Mouse (Mus musculus): ENCODE data around the gene Plxnb2.
A peak's percentile ranks its signal among the peaks of the same experiment; 100 is the strongest.

The Plxnb2 gene

DNA sequence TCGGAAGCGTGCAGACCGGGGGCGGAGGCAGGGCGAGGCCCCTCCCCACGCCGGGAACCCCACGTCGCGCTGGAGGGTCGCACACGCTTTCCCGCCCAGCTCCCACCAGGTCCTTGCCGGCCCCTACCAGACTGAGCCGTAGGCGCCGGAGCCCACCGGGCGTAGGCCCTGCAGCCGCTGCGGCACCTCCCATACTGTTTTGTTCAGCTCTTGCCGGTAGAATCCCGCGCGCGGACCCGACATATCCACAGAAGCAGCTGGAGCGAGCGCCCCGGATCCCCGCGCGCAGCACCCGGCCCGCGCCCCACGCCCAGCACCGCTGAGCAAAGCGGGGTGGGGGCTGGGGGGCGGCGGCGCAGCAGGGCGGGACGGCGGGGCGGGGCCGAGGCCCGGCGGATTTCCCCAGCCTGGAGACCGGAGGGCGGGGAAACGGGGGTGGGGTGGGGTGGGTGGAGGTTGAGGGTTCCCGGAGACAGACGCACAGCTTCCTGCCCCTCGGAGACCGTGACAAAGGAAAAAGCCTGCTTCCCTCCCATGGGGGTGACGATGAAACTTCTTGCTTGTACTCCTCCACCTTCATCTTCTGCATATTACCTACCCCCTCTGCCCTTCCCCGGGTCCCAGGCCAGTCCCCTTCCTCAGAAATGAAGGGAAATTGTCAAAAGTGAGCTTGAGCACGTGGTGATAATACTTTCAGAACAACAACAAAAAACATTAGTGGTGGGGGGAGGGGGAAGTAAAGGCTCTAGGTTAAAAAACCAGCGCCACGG, 31.1 kb downstream of the Plxnb2 start, which contains the start of gene Mapk11:
Gene Mapk11 (minus strand): TSS at position 358 of the 770 bp plus-strand sequence.
- no peak for DNase-seq (ENCODE audit: low spot score in 2 of 2)

DNA sequence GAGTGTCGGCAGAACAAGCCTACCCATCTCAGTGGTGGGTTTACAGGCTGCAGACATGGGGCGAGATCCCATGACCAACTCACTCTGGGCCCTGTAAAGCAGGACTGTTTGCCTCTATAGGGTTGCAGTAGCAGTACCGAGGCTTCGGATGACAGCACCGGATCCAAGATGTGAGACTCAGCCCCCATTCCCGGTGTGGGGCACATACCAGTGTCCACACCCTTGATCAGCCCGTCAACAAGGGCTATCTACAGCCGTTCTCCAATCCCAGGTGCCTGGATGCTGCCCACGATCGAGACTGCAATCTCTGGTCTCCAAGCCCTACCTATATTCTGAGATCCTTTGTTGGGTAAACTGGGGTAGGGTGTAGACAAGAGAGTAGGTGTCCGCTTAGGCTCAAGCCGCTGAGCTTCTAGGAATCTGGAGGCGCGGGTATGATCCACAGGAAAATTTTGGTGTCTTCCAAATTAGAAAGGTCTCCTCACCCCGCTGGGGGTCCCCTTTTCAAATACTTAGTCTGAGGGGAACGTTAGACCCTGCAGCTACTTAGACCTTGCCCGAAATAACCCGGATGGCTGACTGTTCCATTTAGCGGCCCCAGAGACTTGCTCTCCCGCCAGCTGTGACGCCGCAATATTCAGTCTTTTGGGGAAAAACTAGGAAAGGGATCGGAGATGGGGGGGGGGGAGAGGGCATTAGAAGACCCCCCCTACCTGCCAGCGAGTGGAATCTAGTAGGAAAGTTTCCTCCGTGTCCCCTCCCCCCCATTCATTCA, 31.9 kb downstream of the Plxnb2 start:
- DNase-seq (ENCODE audit: low spot score in 2 of 2) = no peak

DNA sequence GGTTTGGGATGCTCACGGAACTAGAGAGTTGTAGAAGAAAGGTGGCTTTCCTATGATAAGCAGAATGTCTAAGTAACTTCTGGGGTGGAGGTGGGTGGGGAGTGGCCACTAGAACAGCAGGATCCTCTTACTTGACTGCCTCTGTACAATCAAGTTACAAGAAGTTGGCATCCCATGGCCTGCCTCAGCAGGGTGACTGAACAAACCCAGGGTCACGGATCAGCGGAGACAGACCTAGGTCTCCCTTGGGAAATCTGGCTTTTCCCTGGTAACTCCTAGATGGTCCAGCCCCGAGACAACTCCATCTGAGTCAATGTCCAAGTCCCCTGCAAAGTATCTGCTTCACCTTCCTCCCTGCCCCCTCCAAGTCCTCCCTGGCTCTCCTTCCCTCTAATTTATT, 32.7 kb downstream of the Plxnb2 start:
- no peak for DNase-seq (ENCODE audit: low spot score in 2 of 2)

DNA sequence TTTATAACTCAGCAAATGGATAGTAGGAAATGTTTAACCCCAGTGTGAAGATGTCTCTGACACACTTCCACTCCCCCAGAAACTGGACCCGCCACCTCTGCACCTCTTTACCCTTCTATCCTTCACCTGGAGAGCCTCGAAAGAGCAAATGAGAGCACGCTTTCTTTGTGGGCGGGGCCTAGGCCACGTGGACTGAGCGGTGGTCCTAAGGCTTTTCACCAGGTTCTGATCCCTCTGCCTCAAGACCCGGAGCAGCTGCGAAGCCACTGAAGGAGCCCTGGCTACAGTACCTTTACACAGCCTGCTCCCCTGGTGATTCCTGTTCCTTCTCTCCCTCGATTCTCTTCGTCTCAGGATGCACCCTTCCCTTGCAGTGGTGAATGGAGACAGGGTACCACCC, 33.1 kb downstream of the Plxnb2 start:
- no peak for DNase-seq (ENCODE audit: low spot score in 2 of 2)

DNA sequence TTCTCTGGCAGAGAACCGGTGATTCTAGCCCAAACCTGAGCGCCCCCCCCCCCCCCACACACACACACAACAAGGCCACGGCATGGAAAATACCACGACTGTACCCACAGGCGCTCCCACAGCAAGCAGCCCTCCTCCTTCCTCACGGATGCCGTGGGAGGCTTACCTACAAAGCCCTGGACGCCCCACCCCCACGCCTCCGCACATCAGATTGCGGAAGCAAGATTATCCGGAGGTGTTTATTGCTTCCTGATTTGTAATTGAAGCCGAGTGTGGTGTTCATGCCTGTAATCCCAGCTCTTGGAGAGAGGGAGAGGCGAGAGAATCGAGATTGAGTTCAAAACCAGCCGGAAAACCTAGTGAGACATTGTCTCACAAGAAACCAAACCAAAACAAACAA, 33.6 kb downstream of the Plxnb2 start:
- no peak for DNase-seq (ENCODE audit: low spot score in 2 of 2)

DNA sequence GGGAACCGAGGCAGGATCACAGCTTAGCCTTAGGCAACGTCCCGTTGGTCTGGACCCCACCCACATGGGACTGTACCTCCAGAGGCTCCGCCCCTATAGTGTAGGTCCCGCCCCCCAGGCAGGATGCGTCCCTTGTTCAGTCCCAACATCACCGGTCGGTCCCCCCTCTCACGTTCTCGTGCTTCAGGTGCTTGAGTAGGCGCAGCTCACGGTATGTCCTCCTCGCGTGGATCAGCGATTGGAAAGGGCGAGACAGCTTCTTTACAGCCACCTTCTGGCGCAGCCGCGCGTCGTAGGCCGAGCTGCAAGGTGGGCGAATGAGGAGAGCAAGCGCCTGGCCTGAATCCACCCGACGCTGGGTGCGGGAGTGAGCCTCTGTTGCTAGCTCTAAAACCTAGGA, 34.1 kb downstream of the Plxnb2 start:
- peak in 1 of 2 experiments; percentile 44 for DNase-seq (ENCODE audit: low spot score in 2 of 2)

DNA sequence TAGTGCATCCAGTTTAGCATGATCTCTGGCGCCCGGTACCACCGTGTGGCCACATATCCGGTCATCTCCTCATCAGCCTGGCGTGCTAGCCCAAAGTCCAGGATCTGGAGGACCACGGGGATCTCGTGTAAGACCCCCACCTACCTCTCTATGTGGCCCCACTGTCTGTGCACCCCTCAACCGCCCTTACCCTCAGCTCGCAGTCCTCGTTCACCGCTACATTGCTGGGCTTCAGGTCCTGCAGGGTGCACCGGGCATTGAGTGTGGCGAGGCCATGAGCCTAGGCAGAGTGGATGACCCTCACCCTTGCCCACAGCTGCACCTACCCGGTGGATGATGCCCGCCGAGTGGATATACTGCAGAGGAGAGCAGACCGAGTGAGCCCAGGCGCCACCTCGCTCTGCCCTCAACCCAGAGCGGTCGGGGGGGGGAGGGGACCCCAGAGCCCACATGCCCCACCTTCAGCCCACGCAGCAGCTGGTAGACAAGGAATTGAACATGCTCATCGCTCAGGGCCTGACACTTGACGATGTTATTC, 34.7 kb downstream of the Plxnb2 start:
- DNase-seq (ENCODE audit: low spot score in 2 of 2) = no peak

DNA sequence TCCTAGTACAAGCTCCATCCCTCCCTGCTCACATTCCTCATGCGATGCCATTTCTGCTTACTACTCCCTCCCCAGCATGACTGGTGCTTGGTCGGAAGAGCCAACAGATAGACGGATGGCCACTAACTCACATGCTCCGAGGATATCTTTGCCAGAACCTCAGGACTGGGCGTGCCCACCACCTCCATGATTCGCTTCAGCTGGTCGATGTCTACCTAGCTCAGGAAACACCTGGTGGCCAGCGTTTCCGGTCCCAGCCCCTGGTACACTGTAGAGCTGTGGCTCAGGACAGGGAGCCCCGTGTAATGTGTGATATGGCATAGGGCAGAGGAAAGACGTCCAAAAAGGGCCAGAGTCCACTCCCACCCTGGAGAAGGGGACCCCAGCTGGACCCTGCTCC, 35.6 kb downstream of the Plxnb2 start:
- no peak for DNase-seq (ENCODE audit: low spot score in 2 of 2)

DNA sequence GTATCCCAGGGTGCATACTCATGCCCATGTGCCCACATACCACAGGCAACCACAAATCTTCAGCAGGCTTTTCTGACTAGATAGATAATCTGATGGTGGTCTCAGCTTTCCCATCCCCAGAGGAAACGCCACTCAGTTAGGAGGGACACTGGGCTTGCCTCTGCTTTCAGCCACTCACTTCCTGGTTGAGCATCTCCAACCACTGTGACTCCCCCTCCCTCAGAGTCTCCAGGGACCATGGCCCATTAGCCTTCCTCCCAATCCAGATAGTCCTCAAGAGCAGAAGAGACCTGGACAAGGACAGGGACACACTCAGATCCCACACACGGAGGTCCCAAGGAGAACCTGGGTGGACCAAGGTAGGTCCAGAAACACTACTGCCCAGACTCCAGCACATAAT, 37.5 kb downstream of the Plxnb2 start:
- no peak for DNase-seq (ENCODE audit: low spot score in 2 of 2)

DNA sequence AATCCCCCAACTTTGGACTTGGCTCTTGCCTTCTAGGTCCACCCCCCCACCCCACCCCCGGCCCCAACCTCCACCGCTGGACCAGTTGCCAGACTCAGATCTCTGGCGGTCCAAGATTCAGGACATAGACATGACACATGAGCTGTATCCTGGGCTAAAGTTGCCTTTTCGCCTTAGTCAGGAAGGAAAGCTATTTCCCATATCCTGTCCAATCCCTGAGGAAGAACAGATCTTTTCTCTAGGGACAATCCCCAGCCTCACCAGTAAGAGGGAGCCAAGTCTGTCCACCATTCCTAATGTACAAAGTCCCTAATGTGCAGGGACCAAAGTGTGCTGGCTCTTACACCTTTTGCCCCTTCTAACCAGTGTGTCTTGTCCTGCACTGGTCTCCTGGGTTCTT, 38.7 kb downstream of the Plxnb2 start:
- DNase-seq (ENCODE audit: low spot score in 2 of 2) = no peak

DNA sequence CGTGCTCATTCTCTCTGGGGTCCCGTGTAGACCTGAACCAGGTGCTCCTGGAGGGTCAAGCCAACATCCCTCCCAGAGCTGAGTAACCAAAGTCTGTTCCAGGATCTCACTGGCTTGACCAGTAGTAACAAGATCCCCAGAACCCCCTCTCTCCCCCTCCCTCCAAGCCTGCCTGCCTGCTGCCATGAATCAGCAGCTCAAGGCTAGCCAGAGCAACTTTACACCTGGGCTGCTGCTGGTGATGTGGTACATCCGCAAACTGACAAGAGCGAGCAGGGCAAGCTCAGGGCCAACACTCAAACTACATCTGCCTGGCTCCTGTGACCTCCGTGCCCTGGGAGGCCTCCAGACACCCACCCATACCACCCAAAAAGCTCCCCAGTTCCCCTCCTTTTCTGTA, 39.1 kb downstream of the Plxnb2 start:
- no peak for DNase-seq (ENCODE audit: low spot score in 2 of 2)

DNA sequence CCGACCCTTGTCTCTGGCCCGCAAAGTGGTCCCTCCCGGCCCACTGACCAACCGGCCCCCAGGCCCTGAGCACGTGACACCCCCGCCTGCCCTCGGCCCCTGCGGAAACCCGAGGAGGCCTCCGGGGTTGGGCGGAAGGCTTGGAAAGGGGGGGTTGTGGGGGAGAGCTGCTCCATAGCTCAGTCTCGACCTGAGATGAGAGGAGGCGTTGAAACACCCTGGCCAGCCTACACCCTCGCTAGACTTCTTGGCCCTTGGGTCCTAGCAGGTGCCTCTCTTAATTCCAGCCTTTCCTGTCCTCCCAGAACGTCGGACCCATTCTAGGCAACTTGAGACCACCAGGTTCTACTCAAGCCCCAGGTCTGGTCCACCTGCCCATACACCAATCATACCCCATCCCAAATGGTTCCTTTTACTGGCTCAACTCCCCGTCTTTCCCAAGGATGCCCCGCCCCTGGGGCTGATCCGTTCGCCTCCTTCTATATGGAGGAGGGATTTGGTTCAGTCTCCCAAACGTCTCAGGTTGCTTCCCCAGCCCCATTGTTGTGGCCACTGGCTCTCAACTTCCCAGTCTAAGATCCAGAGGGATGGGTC, 39.8 kb downstream of the Plxnb2 start, which contains the start of gene Mapk12:
Gene Mapk12 (minus strand): TSS at position 45 of the 594 bp plus-strand sequence.
- no peak for DNase-seq (ENCODE audit: low spot score in 2 of 2)

DNA sequence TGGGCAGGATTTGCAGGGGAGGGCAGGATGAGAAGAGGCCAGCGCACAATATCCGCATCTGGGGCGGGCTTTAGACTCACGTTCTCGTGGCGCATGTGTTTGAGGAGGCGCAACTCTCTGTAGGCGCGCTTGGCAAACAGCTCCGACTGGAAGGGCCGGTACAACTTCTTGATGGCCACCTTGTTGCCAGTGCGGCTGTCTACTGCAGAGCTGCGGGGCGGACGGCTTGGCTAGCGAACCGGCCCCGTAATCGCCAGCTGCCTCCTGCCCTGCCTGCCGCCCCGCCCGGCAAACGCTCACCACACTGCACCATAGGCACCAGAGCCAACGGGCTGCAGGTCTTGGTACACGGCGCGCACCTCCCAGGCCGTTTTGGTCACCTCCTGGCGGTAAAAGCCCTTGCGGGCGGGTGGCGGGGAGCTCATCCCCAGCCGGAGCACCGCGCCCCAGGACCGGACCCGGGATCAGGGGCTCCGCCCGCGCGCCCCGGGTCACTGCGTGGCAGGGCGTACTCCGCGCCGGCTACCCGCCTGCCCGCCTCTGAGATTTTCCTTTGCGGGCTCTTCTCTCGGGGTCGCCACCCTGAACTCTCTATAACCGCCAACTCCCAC, 40.4 kb downstream of the Plxnb2 start:
- no peak for DNase-seq (ENCODE audit: low spot score in 2 of 2)

DNA sequence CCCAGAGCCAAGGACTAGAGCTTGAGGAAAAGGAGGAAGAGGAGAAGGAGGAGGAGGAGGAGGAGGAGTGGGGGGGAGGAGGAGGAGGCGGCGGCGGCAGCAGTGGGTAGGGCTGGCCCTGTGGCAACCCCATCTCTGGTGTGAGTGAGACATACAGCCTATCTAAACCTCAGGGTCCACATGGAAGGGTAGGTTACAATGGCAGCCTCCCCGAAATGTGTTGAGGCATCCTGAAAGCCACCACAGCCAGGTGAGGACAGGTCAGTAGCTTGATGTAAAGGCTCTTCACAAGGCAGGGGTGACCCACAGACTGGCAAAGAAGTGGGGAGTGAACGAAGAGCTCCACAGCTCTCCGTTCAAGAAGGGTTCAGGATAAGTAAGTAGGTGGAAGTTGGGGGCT, 42.1 kb downstream of the Plxnb2 start:
- no peak for DNase-seq (ENCODE audit: low spot score in 2 of 2)

DNA sequence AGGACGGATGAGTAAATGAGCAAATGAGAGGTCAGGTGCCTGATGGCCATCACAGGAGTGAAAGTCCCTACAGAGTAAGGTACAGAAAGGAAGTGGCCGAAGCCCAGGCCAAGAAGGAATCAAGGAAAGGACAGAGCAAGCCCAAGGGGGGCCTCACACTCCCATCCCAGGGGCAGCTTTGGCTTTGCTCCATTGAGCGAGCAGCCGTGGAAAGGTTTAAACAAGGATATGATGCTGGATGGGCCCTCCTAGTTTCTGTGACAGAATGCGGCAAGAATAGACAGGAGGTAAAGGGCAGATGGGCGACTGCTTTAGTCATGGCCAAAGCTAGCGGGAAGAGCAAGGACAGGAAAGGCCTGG, 42.6 kb downstream of the Plxnb2 start:
- DNase-seq (ENCODE audit: low spot score in 2 of 2) = no peak

DNA sequence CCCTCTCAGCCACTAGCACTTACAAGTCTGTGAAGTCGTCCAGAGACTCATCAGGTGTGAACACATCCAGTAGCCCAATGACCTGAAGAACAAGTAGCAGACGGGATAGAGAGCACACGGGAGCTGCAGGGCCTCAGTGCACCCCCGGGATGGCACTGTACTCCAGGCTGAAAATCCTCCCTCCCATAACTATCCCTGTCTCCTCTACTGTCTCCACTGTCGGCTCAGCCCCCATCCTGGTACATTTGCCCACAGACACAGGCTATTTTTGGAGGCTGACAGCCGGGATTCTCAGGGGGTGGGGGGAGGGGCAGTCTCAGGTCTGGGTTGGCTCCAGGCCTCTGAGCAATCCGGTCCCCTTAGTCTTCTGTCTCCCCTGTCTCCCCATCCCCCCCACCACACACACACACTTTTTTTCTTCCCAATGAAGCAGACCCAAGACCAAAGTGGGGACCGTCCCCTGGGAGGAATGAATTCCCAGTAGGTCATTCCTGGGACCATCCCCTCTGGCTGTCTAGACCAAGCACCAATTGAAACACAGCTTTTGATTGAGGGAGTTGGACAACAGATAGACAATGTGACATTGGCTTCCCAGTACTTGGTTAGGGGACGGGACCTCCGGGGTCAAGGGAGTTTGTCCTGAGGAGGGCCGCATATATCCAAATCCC, 43.1 kb downstream of the Plxnb2 start:
- DNase-seq (ENCODE audit: low spot score in 2 of 2) = no peak

DNA sequence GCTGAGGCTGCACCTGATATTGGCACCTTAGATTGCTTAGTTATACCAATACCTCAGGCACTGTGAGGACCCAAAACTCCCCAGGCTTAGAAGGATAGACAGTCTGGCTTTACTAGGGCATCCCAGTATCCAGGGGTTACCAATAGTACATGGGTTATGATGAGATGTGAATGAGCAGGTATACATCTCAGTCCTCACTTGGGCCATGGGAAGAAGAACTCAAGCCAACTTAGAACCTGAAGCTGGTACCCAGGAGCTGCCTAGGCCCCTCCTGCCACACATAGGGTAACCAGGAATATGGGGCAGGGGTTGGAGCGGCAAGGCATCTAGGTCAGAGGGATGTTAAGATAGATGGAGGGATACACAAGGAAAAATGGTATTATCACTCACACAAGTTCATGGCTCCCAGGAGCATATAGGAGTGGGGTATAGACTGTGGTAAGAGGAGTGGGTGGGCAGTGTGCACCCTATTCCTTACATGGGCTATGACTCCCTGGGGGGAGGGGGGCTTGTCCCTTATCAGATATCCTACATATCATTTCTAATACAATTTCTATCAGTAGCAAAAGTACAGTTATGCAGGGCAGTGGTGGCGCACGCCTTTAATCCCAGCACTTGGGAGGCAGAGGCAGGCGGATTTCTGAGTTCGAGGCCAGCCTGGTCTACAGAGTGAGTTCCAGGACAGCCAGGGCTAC, 44.0 kb downstream of the Plxnb2 start:
- no peak for DNase-seq (ENCODE audit: low spot score in 2 of 2)

DNA sequence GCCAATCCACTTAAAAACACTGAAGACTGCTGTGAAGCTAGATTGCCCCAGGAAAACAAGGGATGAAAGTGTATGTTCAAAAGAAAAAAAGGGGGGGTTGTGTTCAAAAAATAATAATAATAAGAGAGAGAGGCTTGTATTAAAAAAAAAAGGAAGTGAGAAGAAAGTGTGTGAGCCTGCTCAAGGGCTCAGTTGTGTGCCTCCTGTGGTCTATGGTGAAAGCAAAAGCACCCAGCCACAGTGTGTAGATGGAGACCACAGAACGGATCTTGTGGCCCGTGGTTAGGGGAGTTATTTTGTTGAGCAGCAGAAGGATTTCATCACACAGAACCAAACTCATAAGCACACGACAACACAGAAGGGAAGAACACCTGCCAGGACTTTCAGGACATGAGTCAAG, 49.3 kb downstream of the Plxnb2 start:
- peak in 1 of 2 experiments; percentile 46 for DNase-seq (ENCODE audit: low spot score in 2 of 2)

DNA sequence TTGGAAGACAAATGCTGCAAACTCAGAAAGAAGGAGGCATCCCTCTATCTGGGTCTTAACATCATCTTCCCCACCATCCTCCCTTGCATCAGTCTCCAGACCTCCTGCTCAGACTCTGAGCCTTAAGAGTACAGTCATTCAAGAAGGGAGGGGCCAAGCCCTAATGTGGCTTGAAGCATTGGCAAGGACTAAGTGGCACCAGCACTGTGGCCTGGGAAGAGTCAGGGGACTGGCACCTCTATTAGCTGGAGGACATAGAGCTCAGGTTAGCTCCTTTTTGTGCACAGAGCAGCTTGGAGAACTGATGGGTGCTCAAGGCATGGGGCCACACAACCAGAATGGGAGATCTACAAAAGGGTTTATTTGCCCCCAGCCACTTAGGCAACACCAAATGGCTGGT, 50.3 kb downstream of the Plxnb2 start:
- no peak for DNase-seq (ENCODE audit: low spot score in 2 of 2)

DNA sequence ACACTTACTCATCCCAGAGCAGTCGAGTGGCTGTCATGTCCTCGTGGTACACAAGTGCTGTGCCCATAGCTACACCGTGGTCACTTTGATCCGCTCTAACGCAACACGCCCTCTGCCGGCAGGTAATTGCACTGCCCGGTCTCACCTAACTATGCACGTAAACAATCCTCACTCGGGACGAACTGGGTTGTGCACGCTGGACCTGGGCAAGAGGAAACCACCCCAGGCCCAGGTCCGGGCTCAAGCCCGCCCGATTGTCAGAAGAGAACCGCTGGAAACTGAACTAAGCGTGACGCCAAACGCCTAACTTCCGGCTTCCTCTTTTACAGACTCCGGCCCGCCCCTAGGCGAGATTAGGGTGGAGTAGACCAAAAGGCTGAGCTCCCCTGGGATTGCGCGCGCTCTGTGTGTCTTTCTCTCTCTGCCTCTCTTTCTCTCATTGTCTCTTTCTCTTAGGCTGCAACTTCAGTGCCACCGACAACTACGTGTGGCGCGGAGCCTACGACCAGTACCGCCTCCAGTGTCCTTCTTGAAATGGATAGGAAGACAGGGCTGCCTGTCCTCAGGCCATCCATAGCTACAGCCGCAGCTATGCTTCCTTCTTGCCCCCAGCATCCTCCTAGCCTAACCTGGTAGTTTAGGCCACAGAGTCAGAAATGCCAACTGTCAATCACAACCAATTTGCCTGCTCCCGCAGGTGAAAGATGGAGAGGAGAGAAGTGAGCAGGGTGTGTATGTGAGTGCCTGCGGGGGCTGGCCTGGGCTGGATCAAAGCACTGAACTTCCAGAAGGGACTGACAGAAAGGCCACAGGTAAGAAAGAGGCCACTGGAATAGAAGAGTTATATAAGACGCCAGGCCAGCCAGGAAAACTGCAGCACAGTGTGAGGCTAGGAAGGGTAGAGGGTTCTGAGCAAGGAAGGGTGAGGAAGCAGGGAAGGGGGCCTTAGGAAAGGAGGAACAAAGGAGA, 51.9 kb downstream of the Plxnb2 start, which contains the start of gene Hdac10:
Gene Hdac10 (minus strand): TSS at position 319 of the 969 bp plus-strand sequence.
- DNase-seq (ENCODE audit: low spot score in 2 of 2) = peak; percentile 68 to 78
